8 mouse cellular contexts compared by ENCODE assay signal in genomic region chr10:103253842-103254803, GRCm38 (mm10). TPM values are rescaled to one million over a fixed set of nuclear protein-coding genes. Genes with fewer than 3 reads are reported as not detected.
DNase-seq lines count a peak whose midpoint lies in the region; ATAC-seq lines count a peak whose summit lies in the region.

No protein-coding gene starts in this region.

- no peaks in the 10 kb centered on the region for H3K4me1 ChIP-seq in embryonic facial prominence, embryonic 11.5 days (ENCODE audit: control insufficient read depth, insufficient read depth, low read length)
- H3K4me1 ChIP-seq in embryonic facial prominence, embryonic 10.5 days, result no peaks in the 10 kb centered on the region
- H3K4me1 ChIP-seq in lung, embryonic 15.5 days, result no peaks in the 10 kb centered on the region
- H3K4me1 ChIP-seq in forebrain, embryonic 16.5 days (replicated peaks; ENCODE audit: control insufficient read depth, insufficient read depth, low read length), result no peaks in the 10 kb centered on the region

- H3K4me2 ChIP-seq in embryonic facial prominence, embryonic 11.5 days (ENCODE audit: low read depth, low read length), result no peak overlapping the region
- no peak overlapping the region for H3K4me2 ChIP-seq in lung, embryonic 15.5 days
- no peak overlapping the region for H3K4me2 ChIP-seq in forebrain, embryonic 16.5 days (ENCODE audit: low read length)

- DNase-seq in embryonic facial prominence, embryonic 11.5 days (ENCODE audit: low spot score), result peak; percentile 76
- DNase-seq in embryonic facial prominence, embryonic 10.5 days (ENCODE audit: low spot score), result no peak
- no peak for DNase-seq in lung, adult 18-20 months
- DNase-seq in retina, embryonic 14.5 days (ENCODE audit: low spot score), result peak; percentile 81
- no peak for DNase-seq in spleen, postnatal 14 days (ENCODE audit: low spot score in 2 of 2)
- no peak for DNase-seq in right cerebral cortex, adult 2 months (ENCODE audit: low spot score in 2 of 2)

- H3K36me3 ChIP-seq in embryonic facial prominence, embryonic 11.5 days (replicated peaks; ENCODE audit: control insufficient read depth, insufficient read depth, low read depth, low read length), result no peaks in the 10 kb centered on the region
- H3K36me3 ChIP-seq in embryonic facial prominence, embryonic 10.5 days (replicated peaks), result no peaks in the 10 kb centered on the region
- H3K36me3 ChIP-seq in lung, embryonic 15.5 days, result no peaks in the 10 kb centered on the region
- no peaks in the 10 kb centered on the region for H3K36me3 ChIP-seq in forebrain, embryonic 16.5 days (ENCODE audit: control insufficient read depth, insufficient read depth)

- WGBS in embryonic facial prominence, embryonic 11.5 days, result 54% methylated on average over 5 of the region's 5 CpGs
- WGBS in embryonic facial prominence, embryonic 10.5 days, result 54% methylated on average over 5 of the region's 5 CpGs
- WGBS in lung, embryonic 15.5 days, result 50% methylated on average over 5 of the region's 5 CpGs
- 55% methylated on average over 5 of the region's 5 CpGs for WGBS in forebrain, embryonic 16.5 days

- no peak overlapping the region for H3K4me3 ChIP-seq in embryonic facial prominence, embryonic 11.5 days (ENCODE audit: low read depth, low read length)
- H3K4me3 ChIP-seq in embryonic facial prominence, embryonic 10.5 days, result no peak overlapping the region
- H3K4me3 ChIP-seq in lung, embryonic 15.5 days, result no peak overlapping the region
- no peak overlapping the region for H3K4me3 ChIP-seq in forebrain, embryonic 16.5 days (replicated peaks; ENCODE audit: low read length)

- peak; percentile 70; the same call in 1 of the 2 replicates for ATAC-seq in embryonic facial prominence, embryonic 11.5 days (replicated peaks; ENCODE audit: insufficient number of reproducible peaks, low FRiP score, low TSS enrichment, low read depth)
- ATAC-seq in lung, embryonic 15.5 days (ENCODE audit: borderline replicate concordance, extremely low read depth, low FRiP score, low TSS enrichment), result peak; percentile 23; the same call in 1 of the 2 replicates
- ATAC-seq in forebrain, embryonic 16.5 days, result peak; percentile 88

- no peak overlapping the region for H3K27ac ChIP-seq in embryonic facial prominence, embryonic 11.5 days (replicated peaks; ENCODE audit: low read depth, low read length)
- no peak overlapping the region for H3K27ac ChIP-seq in embryonic facial prominence, embryonic 10.5 days (replicated peaks)
- no peak overlapping the region for H3K27ac ChIP-seq in lung, embryonic 15.5 days
- H3K27ac ChIP-seq in forebrain, embryonic 16.5 days (ENCODE audit: low read length), result no peak overlapping the region

- no peak overlapping the region for H3K9ac ChIP-seq in embryonic facial prominence, embryonic 11.5 days (replicated peaks; ENCODE audit: low read length)
- H3K9ac ChIP-seq in lung, embryonic 15.5 days, result no peak overlapping the region
- no peak overlapping the region for H3K9ac ChIP-seq in forebrain, embryonic 16.5 days (replicated peaks; ENCODE audit: low read depth, low read length)

- no peaks in the 10 kb centered on the region for H3K9me3 ChIP-seq in embryonic facial prominence, embryonic 11.5 days (replicated peaks; ENCODE audit: control insufficient read depth, low read length)
- no peaks in the 10 kb centered on the region for H3K9me3 ChIP-seq in embryonic facial prominence, embryonic 10.5 days
- no peaks in the 10 kb centered on the region for H3K9me3 ChIP-seq in lung, embryonic 15.5 days
- no peaks in the 10 kb centered on the region for H3K9me3 ChIP-seq in forebrain, embryonic 16.5 days (ENCODE audit: control insufficient read depth, low read length)

- H3K27me3 ChIP-seq in embryonic facial prominence, embryonic 11.5 days (ENCODE audit: control insufficient read depth, insufficient read depth, low read length), result no peaks in the 10 kb centered on the region
- H3K27me3 ChIP-seq in embryonic facial prominence, embryonic 10.5 days (replicated peaks; ENCODE audit: low read depth, poor library complexity, severe bottlenecking), result no peaks in the 10 kb centered on the region
- no peaks in the 10 kb centered on the region for H3K27me3 ChIP-seq in lung, embryonic 15.5 days
- no peaks in the 10 kb centered on the region for H3K27me3 ChIP-seq in forebrain, embryonic 16.5 days (replicated peaks; ENCODE audit: control insufficient read depth, insufficient read depth, low read length)

RNA-seq across cellular contexts. Expression of gene Lrriq1, which starts 18.0 kb away (rescaled TPM):
- polyA plus RNA-seq in embryonic facial prominence, embryonic 11.5 days (2014; fragmentation: Nextera tagmentation; extraction: Ambion mirVana), result 1.7 and 2.5 TPM in 2 replicates
- polyA plus RNA-seq in embryonic facial prominence, embryonic 10.5 days (2016; fragmentation: Nextera tagmentation; extraction: Ambion mirVana), result 0.60 and 1.2 TPM in 2 replicates
- 1.8 and 2.4 TPM in 2 replicates for polyA plus RNA-seq in lung, embryonic 15.5 days (2015; fragmentation: Nextera tagmentation; extraction: Ambion mirVana)
- 2.6 and 3.1 TPM in 2 replicates for polyA plus RNA-seq in forebrain, embryonic 16.5 days (2015; fragmentation: Nextera tagmentation; extraction: Ambion mirVana)

Comparison
In these comparisons a context has a peak if more than half of its experiments do, and no peak if none do; other contexts are left out.
1. DNase-seq: peak in embryonic facial prominence, embryonic 11.5 days (single experiment) and retina, embryonic 14.5 days (single experiment); none in embryonic facial prominence, embryonic 10.5 days (single experiment), lung, adult 18-20 months (0 of 2), spleen, postnatal 14 days (0 of 2) and right cerebral cortex, adult 2 months (0 of 2).
2. ATAC-seq: peak in every context shown above with its lines; median percentile 88 in forebrain, embryonic 16.5 days; 70 in embryonic facial prominence, embryonic 11.5 days; 23 in lung, embryonic 15.5 days.